Mouse (Mus musculus): ENCODE measurements around the gene Lgi1. TPM values are rescaled to one million over a fixed set of nuclear protein-coding genes. Genes with fewer than 3 reads are reported as not detected.

Gene Lgi1
- polyA plus RNA-seq, 1 experiment from 2014 or later = 8.8 TPM

GRCm38 (mm10) chr19:38315099-38315498 lies 50.8 kb downstream of the Lgi1 start:
- Histone ChIP-seq H3K4me2 (ENCODE audit: low read length) (no peak overlapping the region), H3K4me3 (ENCODE audit: low read depth, low read length) (no peak overlapping the region), H3K9me3 (replicated peaks; ENCODE audit: control insufficient read depth, low read length) (no peaks in the 10 kb centered on the region), H3K27me3 (replicated peaks; ENCODE audit: control insufficient read depth, insufficient read depth, low read length) (no peaks in the 10 kb centered on the region), H3K27ac (ENCODE audit: low read depth, low read length) (no peak overlapping the region), H3K9ac (ENCODE audit: low read length) (no peak overlapping the region), H3K36me3 (ENCODE audit: control insufficient read depth, insufficient read depth, low read length) (no peaks in the 10 kb centered on the region), H3K4me1 (ENCODE audit: control insufficient read depth, insufficient read depth, low read length) (no peaks in the 10 kb centered on the region)
- no peak for ATAC-seq
- DNase-seq (ENCODE audit: low spot score) = no peak
- WGBS = 93% methylated on average over 7 of the region's 7 CpGs

GRCm38 (mm10) chr19:38316602-38317313 lies 52.4 kb downstream of the Lgi1 start:
- no peaks in the 10 kb centered on the region for H3K9me3 ChIP-seq (replicated peaks; ENCODE audit: control insufficient read depth, low read length)
- DNase-seq (ENCODE audit: low spot score) (no peak), ATAC-seq (no peak)
- no peaks in the 10 kb centered on the region for H3K36me3 ChIP-seq (ENCODE audit: control insufficient read depth, insufficient read depth, low read length)
- H3K9ac ChIP-seq (ENCODE audit: low read length) = no peak overlapping the region
- H3K27me3 ChIP-seq (replicated peaks; ENCODE audit: control insufficient read depth, insufficient read depth, low read length) = no peaks in the 10 kb centered on the region
- H3K4me3 ChIP-seq (ENCODE audit: low read depth, low read length) = no peak overlapping the region
- no peaks in the 10 kb centered on the region for H3K4me1 ChIP-seq (ENCODE audit: control insufficient read depth, insufficient read depth, low read length)
- 86% methylated on average over 6 of the region's 6 CpGs for WGBS
- H3K4me2 ChIP-seq (ENCODE audit: low read length) = no peak overlapping the region
- H3K27ac ChIP-seq (ENCODE audit: low read depth, low read length) = no peak overlapping the region

GRCm38 (mm10) chr19:38318308-38318707 lies 54.0 kb downstream of the Lgi1 start:
- DNase-seq (ENCODE audit: low spot score) (no peak), ATAC-seq (no peak)
- Histone ChIP-seq H3K9ac (ENCODE audit: low read length) (no peak overlapping the region), H3K4me3 (ENCODE audit: low read depth, low read length) (no peak overlapping the region), H3K4me2 (ENCODE audit: low read length) (no peak overlapping the region), H3K4me1 (ENCODE audit: control insufficient read depth, insufficient read depth, low read length) (no peaks in the 10 kb centered on the region), H3K27me3 (replicated peaks; ENCODE audit: control insufficient read depth, insufficient read depth, low read length) (no peaks in the 10 kb centered on the region), H3K27ac (ENCODE audit: low read depth, low read length) (no peak overlapping the region), H3K36me3 (ENCODE audit: control insufficient read depth, insufficient read depth, low read length) (no peaks in the 10 kb centered on the region), H3K9me3 (replicated peaks; ENCODE audit: control insufficient read depth, low read length) (no peaks in the 10 kb centered on the region)
- 91% methylated on average over 4 of the region's 4 CpGs for WGBS

- H3K4me2 ChIP-seq (ENCODE audit: low read length) = no peak overlapping the region
- ATAC-seq (no peak), DNase-seq (ENCODE audit: low spot score) (peak; percentile 48)
- no peaks in the 10 kb centered on the region for H3K4me1 ChIP-seq (ENCODE audit: control insufficient read depth, insufficient read depth, low read length)
- H3K4me3 ChIP-seq (ENCODE audit: low read depth, low read length) = no peak overlapping the region
- H3K36me3 ChIP-seq (ENCODE audit: control insufficient read depth, insufficient read depth, low read length) = no peaks in the 10 kb centered on the region
- no peak overlapping the region for H3K9ac ChIP-seq (ENCODE audit: low read length)
- H3K27ac ChIP-seq (ENCODE audit: low read depth, low read length) = no peak overlapping the region
- no peaks in the 10 kb centered on the region for H3K27me3 ChIP-seq (replicated peaks; ENCODE audit: control insufficient read depth, insufficient read depth, low read length)
- 81% methylated on average over 4 of the region's 4 CpGs for WGBS
- H3K9me3 ChIP-seq (replicated peaks; ENCODE audit: control insufficient read depth, low read length) = no peaks in the 10 kb centered on the region
Measured at GRCm38 (mm10) chr19:38319168-38319567, 54.8 kb downstream of the Lgi1 start.

DNA sequence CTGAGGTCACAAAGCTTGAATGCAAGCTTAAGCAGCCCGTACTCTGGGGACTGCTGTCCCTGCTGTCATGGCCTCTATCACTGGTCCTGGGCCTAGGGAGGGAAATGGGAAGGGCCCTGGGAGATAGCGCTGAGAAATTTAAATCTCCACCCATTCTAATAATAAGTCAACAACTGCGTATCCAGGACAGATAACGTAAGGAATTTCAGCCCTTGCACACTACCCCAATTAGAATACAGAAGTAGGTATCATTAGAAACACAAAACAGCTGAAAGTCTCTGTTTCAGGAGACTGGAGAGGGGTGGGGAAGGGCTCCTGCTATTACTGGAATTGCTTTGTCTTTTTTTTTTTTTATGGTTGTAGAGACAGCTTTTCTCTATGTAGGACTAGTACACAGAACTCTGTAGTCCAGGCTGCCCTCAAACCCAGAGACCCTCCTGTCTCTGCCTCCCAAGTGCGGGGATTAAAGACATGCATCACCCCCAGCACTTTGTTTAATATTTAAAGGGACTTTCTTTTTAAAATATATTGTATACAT lies 56.4 kb downstream of the Lgi1 start:
- Histone ChIP-seq H3K4me3 (ENCODE audit: low read depth, low read length) (no peak overlapping the region), H3K27me3 (replicated peaks; ENCODE audit: control insufficient read depth, insufficient read depth, low read length) (no peaks in the 10 kb centered on the region), H3K4me1 (ENCODE audit: control insufficient read depth, insufficient read depth, low read length) (no peaks in the 10 kb centered on the region), H3K36me3 (ENCODE audit: control insufficient read depth, insufficient read depth, low read length) (no peaks in the 10 kb centered on the region), H3K9ac (ENCODE audit: low read length) (no peak overlapping the region), H3K27ac (ENCODE audit: low read depth, low read length) (no peak overlapping the region), H3K4me2 (ENCODE audit: low read length) (no peak overlapping the region), H3K9me3 (replicated peaks; ENCODE audit: control insufficient read depth, low read length) (no peaks in the 10 kb centered on the region)
- ATAC-seq (no peak), DNase-seq (ENCODE audit: low spot score) (no peak)
- 85% methylated on average over 5 of the region's 5 CpGs for WGBS

DNA sequence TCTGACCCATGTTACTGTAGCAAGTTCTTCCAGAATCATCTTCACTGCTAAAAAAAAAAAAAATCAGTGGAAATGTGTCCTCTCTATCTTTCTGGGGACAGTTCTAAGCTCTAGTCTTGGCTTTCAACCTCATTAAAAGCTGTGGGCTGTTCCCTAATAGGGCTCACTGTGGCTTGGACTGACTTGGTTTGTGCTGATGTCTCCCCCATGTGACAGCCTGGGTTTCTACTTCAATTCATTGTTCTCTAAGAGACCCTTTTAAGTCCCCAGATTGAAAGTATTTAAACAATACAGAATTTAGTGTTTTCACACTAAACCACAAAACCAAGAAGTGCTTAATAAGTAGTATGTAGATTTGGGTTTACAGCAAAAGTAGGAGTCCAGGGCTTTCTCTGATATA lies 59.4 kb downstream of the Lgi1 start:
- no peak overlapping the region for H3K9ac ChIP-seq (ENCODE audit: low read length)
- no peak overlapping the region for H3K4me3 ChIP-seq (ENCODE audit: low read depth, low read length)
- no peak overlapping the region for H3K27ac ChIP-seq (ENCODE audit: low read depth, low read length)
- peak; percentile 56; the same call in 1 of the 2 replicates for ATAC-seq
- H3K27me3 ChIP-seq (replicated peaks; ENCODE audit: control insufficient read depth, insufficient read depth, low read length) = no peaks in the 10 kb centered on the region
- H3K36me3 ChIP-seq (ENCODE audit: control insufficient read depth, insufficient read depth, low read length) = no peaks in the 10 kb centered on the region
- H3K4me2 ChIP-seq (ENCODE audit: low read length) = no peak overlapping the region
- no peaks in the 10 kb centered on the region for H3K4me1 ChIP-seq (ENCODE audit: control insufficient read depth, insufficient read depth, low read length)
- no peaks in the 10 kb centered on the region for H3K9me3 ChIP-seq (replicated peaks; ENCODE audit: control insufficient read depth, low read length)
- peak; percentile 31 for DNase-seq (ENCODE audit: low spot score)

GRCm38 (mm10) chr19:38324147-38325028 lies 60.1 kb downstream of the Lgi1 start:
- no peak overlapping the region for H3K27ac ChIP-seq (ENCODE audit: low read depth, low read length)
- no peaks in the 10 kb centered on the region for H3K4me1 ChIP-seq (ENCODE audit: control insufficient read depth, insufficient read depth, low read length)
- no peak overlapping the region for H3K4me2 ChIP-seq (ENCODE audit: low read length)

GRCm38 (mm10) chr19:38325029-38325398 lies 60.7 kb downstream of the Lgi1 start:
- H3K4me2 ChIP-seq (ENCODE audit: low read length) = no peak overlapping the region
- no peak overlapping the region for H3K4me3 ChIP-seq (ENCODE audit: low read depth, low read length)
- H3K9me3 ChIP-seq (replicated peaks; ENCODE audit: control insufficient read depth, low read length) = no peaks in the 10 kb centered on the region
- ATAC-seq = peak; percentile 45; the same call in 1 of the 2 replicates
- DNase-seq (ENCODE audit: low spot score) = peak; percentile 14
- H3K27me3 ChIP-seq (replicated peaks; ENCODE audit: control insufficient read depth, insufficient read depth, low read length) = no peaks in the 10 kb centered on the region
- H3K4me1 ChIP-seq (ENCODE audit: control insufficient read depth, insufficient read depth, low read length) = no peaks in the 10 kb centered on the region
- H3K36me3 ChIP-seq (ENCODE audit: control insufficient read depth, insufficient read depth, low read length) = no peaks in the 10 kb centered on the region
- WGBS = 49% methylated on average over 4 of the region's 4 CpGs
- no peak overlapping the region for H3K9ac ChIP-seq (ENCODE audit: low read length)
- 0 out of 2 replicates have a peak overlapping the region, but pooled peaks have one; percentile 33 for H3K27ac ChIP-seq (ENCODE audit: low read depth, low read length)

More at GRCm38 (mm10) chr19:38324147-38325028, 60.1 kb downstream of the Lgi1 start:
- DNase-seq (ENCODE audit: low spot score) (peak; percentile 54), ATAC-seq (peak; percentile 69)
- H3K36me3 ChIP-seq (ENCODE audit: control insufficient read depth, insufficient read depth, low read length) = no peaks in the 10 kb centered on the region
- WGBS = 22% methylated on average over 10 of the region's 10 CpGs
- no peaks in the 10 kb centered on the region for H3K9me3 ChIP-seq (replicated peaks; ENCODE audit: control insufficient read depth, low read length)
- no peak overlapping the region for H3K4me3 ChIP-seq (ENCODE audit: low read depth, low read length)
- no peak overlapping the region for H3K9ac ChIP-seq (ENCODE audit: low read length)
- H3K27me3 ChIP-seq (replicated peaks; ENCODE audit: control insufficient read depth, insufficient read depth, low read length) = no peaks in the 10 kb centered on the region

DNA sequence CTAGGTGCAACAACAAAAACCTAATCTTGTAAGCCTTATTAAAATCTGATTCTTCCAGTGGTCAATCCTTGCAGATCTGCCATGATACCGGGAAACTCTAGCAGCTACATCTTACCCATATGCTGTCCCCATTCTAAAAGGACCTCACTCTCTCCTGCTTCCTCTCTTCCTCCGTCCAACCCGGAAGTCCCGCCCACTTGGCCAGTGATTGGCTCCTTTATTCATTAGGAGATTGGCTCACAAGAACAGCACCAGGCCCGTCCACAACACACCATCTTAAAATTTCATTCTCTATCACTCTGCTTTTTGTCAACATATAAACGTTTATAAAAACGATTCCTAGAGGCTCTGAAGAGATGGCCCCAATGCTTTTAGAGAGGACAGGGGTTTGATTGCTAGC lies 61.5 kb downstream of the Lgi1 start:
- 93% methylated on average over 7 of the region's 7 CpGs for WGBS
- Histone ChIP-seq H3K4me2 (ENCODE audit: low read length) (no peak overlapping the region), H3K9me3 (replicated peaks; ENCODE audit: control insufficient read depth, low read length) (no peaks in the 10 kb centered on the region), H3K4me1 (ENCODE audit: control insufficient read depth, insufficient read depth, low read length) (no peaks in the 10 kb centered on the region), H3K27me3 (replicated peaks; ENCODE audit: control insufficient read depth, insufficient read depth, low read length) (no peaks in the 10 kb centered on the region), H3K36me3 (ENCODE audit: control insufficient read depth, insufficient read depth, low read length) (no peaks in the 10 kb centered on the region), H3K9ac (ENCODE audit: low read length) (no peak overlapping the region), H3K4me3 (ENCODE audit: low read depth, low read length) (no peak overlapping the region), H3K27ac (ENCODE audit: low read depth, low read length) (no peak overlapping the region)
- no peak for ATAC-seq
- DNase-seq (ENCODE audit: low spot score) = no peak

All from forebrain, embryonic 14.5 days (tissue).